Mouse (Mus musculus) intestine, embryonic 16.5 days (tissue): ENCODE data around the gene Mylk4. TPM values are rescaled to one million over a fixed set of nuclear protein-coding genes. Genes with fewer than 3 reads are reported as not detected.

Experiments used
- ATAC-seq: fragments of 200-750 bp; cut with Nextera tagmentation; 2 replicates; pipeline ENCODE4 v1.8.0; 2017; ENCODE audit warnings: moderate TSS enrichment, moderate library complexity
- H3K27ac ChIP-seq: fragments of 300-500 bp; sonication (generic); 2 replicates; pipeline ENCODE4 v1.5.1; 2014; ENCODE audit warnings: mild to moderate bottlenecking, low read length
- H3K27me3 ChIP-seq: fragments of 300-500 bp; sonication (generic); replicated peaks from 2 replicates; pipeline ENCODE4 v1.6.1; 2014; ENCODE audit warnings: low read length, control low read depth, mixed read lengths; ENCODE audit not compliant: control insufficient read depth, insufficient read depth
- H3K36me3 ChIP-seq: fragments of 300-500 bp; sonication (generic); 2 replicates; pipeline ENCODE4 v1.6.1; 2014; ENCODE audit warnings: low read length, control low read depth; ENCODE audit not compliant: control insufficient read depth, insufficient read depth
- H3K4me1 ChIP-seq: fragments of 300-500 bp; sonication (generic); 2 replicates; pipeline ENCODE4 v1.6.1; 2014; ENCODE audit warnings: low read length, control low read depth, mixed read lengths; ENCODE audit not compliant: control insufficient read depth, insufficient read depth
- H3K4me2 ChIP-seq: fragments of 300-500 bp; sonication (generic); 2 replicates; pipeline ENCODE4 v1.6.1; 2014; ENCODE audit warnings: low read depth, low read length, control low read depth
- H3K4me3 ChIP-seq: fragments of 300-500 bp; sonication (generic); 2 replicates; pipeline ENCODE4 v1.5.1; 2014; ENCODE audit warnings: mild to moderate bottlenecking, low read length
- H3K9ac ChIP-seq: fragments of 300-500 bp; sonication (generic); 2 replicates; pipeline ENCODE4 v1.6.1; 2014; ENCODE audit warnings: low read depth, low read length
- H3K9me3 ChIP-seq: fragments of 300-500 bp; sonication (generic); 2 replicates; pipeline ENCODE4 v1.6.1; 2016; ENCODE audit warnings: low read length, control low read depth; ENCODE audit not compliant: control insufficient read depth
- WGBS: fragments of 180-500 bp; shearing (Covaris S2); extraction: QIAGEN DNeasy Blood & Tissue Kit; methylation state at CpG from one replicate; pipeline ENCODE4 v1.1.7; 2014; 5-methylcytosine and 5-hydroxymethylcytosine counted together
- polyA plus RNA-seq: library from polyadenylated mRNA; unstranded; fragments of >200 nt; fragmentation: Nextera tagmentation; extraction: Ambion mirVana; gene quantifications from 2 replicates; pipeline ENCODE4 v1.2.1, GENCODE M21; 2015

Mylk4 gene
- polyA plus RNA-seq, 1 experiment from 2014 or later = not detected

GRCm38 (mm10) chr13:32775889-32776288 is 7.9 kb downstream of the Mylk4 start:
- no peak for ATAC-seq
- Histone ChIP-seq H3K27ac (no peak overlapping the region), H3K36me3 (no peaks in the 10 kb centered on the region), H3K4me1 (no peaks in the 10 kb centered on the region), H3K27me3 (no peaks in the 10 kb centered on the region), H3K9ac (no peak overlapping the region), H3K4me3 (no peak overlapping the region), H3K9me3 (no peaks in the 10 kb centered on the region), H3K4me2 (no peak overlapping the region)
- 84% methylated on average over 9 of the region's 9 CpGs for WGBS

DNA sequence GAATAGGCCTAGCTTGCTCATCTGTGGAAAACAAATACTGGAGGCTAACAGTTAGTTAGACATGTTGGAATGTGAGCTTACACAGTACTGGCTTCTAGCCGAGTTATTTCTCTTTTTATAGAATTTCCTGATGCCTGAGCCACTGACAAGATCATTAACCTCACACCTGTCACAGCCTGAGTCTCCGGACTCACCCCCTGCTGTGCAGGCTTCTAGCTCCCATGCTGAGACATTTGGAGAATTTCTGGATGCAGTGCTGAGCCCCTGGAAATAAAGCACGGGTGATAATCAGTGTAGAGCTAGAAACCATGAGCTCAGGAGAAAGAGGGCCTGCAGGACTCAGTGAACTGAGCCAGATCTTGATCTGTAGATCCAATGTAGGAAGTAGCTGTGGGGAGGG is 13.8 kb downstream of the Mylk4 start:
- no peak overlapping the region for H3K4me3 ChIP-seq
- no peak overlapping the region for H3K27ac ChIP-seq
- H3K4me2 ChIP-seq = no peak overlapping the region
- 28% methylated on average over 3 of the region's 3 CpGs for WGBS
- H3K4me1 ChIP-seq = no peaks in the 10 kb centered on the region
- no peaks in the 10 kb centered on the region for H3K9me3 ChIP-seq
- no peaks in the 10 kb centered on the region for H3K27me3 ChIP-seq
- no peak for ATAC-seq
- no peaks in the 10 kb centered on the region for H3K36me3 ChIP-seq
- no peak overlapping the region for H3K9ac ChIP-seq

- WGBS = 13% methylated on average over 4 of the region's 4 CpGs
- no peaks in the 10 kb centered on the region for H3K9me3 ChIP-seq
- no peak overlapping the region for H3K27ac ChIP-seq
- H3K4me3 ChIP-seq = no peak overlapping the region
- H3K36me3 ChIP-seq = no peaks in the 10 kb centered on the region
- ATAC-seq = no peak
- H3K27me3 ChIP-seq = no peaks in the 10 kb centered on the region
- H3K9ac ChIP-seq = no peak overlapping the region
- no peaks in the 10 kb centered on the region for H3K4me1 ChIP-seq
- no peak overlapping the region for H3K4me2 ChIP-seq
These were observed 15.7 kb downstream of the Mylk4 start for GRCm38 (mm10) chr13:32768104-32768503.

GRCm38 (mm10) chr13:32764448-32764847 is 19.3 kb downstream of the Mylk4 start:
- Histone ChIP-seq H3K27ac (no peak overlapping the region), H3K9ac (no peak overlapping the region), H3K4me2 (no peak overlapping the region), H3K36me3 (no peaks in the 10 kb centered on the region), H3K9me3 (no peaks in the 10 kb centered on the region), H3K27me3 (no peaks in the 10 kb centered on the region), H3K4me3 (no peak overlapping the region), H3K4me1 (no peaks in the 10 kb centered on the region)
- ATAC-seq = no peak
- WGBS = 38% methylated on average over 7 of the region's 7 CpGs

- Histone ChIP-seq H3K27me3 (no peaks in the 10 kb centered on the region), H3K4me2 (no peak overlapping the region), H3K27ac (no peak overlapping the region), H3K4me1 (no peaks in the 10 kb centered on the region), H3K9ac (no peak overlapping the region), H3K36me3 (no peaks in the 10 kb centered on the region), H3K4me3 (no peak overlapping the region), H3K9me3 (no peaks in the 10 kb centered on the region)
- no peak for ATAC-seq
- WGBS = 81% methylated on average over 3 of the region's 3 CpGs
These were observed 20.6 kb downstream of the Mylk4 start for GRCm38 (mm10) chr13:32763141-32763540.

DNA sequence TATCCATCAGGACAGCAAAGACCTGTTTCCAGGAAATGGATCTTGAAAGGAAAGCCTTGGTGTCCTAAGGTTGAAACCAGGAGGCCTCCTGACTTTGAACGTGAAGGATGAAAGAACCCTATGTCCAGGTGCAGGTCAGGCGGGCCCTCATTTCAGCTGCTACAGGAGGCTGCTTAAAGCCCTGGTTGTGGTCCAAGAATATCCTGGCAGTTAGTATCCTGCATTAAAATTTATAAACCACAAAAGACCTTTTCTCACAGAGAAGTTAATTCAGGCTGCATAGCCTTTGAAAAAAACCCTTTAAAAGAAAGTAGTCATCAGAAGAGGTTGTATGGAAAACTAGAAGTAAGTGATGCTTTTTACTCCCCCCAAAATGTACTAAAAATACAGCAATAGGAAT is 23.0 kb downstream of the Mylk4 start:
- H3K9ac ChIP-seq = no peak overlapping the region
- no peak overlapping the region for H3K4me2 ChIP-seq
- H3K27ac ChIP-seq = no peak overlapping the region
- H3K4me3 ChIP-seq = no peak overlapping the region
- H3K27me3 ChIP-seq = no peaks in the 10 kb centered on the region
- ATAC-seq = no peak
- no peaks in the 10 kb centered on the region for H3K36me3 ChIP-seq
- H3K9me3 ChIP-seq = no peaks in the 10 kb centered on the region
- H3K4me1 ChIP-seq = no peaks in the 10 kb centered on the region
- 80% methylated on average over 2 of the region's 2 CpGs for WGBS

- no peak overlapping the region for H3K4me2 ChIP-seq
- no peak for ATAC-seq
- H3K27me3 ChIP-seq = no peaks in the 10 kb centered on the region
- no peaks in the 10 kb centered on the region for H3K4me1 ChIP-seq
- 28% methylated on average over 4 of the region's 4 CpGs for WGBS
- no peaks in the 10 kb centered on the region for H3K9me3 ChIP-seq
- no peak overlapping the region for H3K27ac ChIP-seq
- no peak overlapping the region for H3K9ac ChIP-seq
- H3K36me3 ChIP-seq = no peaks in the 10 kb centered on the region
- no peak overlapping the region for H3K4me3 ChIP-seq
These were observed 24.7 kb downstream of the Mylk4 start for GRCm38 (mm10) chr13:32759036-32759435.

DNA sequence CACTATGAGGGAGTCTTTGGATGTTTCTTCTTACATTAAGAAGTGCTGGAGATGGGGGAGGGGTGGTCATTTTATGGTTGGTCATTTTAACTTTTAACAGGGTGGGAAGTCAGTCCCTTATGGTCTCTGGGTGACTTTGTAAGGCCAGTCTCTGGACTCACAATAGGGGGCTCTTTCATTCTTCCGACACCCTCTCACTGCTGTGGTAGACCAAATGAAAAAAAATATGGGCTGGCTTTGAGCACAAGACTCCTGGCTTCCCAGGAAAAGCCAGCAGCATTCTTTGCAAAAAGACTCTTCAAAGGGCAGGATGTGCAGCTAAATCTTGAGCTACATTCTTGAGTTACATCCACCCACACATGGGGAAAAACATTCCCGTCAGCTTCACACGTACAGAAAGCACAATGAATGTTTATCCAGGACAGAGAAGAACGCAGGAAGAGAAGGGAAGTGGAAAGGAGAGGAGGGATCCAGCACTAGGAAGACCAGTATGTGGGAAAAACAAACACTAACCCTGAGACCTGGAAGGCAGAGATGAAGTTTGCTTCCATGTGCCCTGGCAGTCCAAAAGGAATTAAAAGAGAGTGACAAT is 31.6 kb downstream of the Mylk4 start:
- no peak overlapping the region for H3K4me2 ChIP-seq
- H3K27ac ChIP-seq = no peak overlapping the region
- no peaks in the 10 kb centered on the region for H3K9me3 ChIP-seq
- H3K27me3 ChIP-seq = no peaks in the 10 kb centered on the region
- no peak overlapping the region for H3K9ac ChIP-seq
- H3K36me3 ChIP-seq = no peaks in the 10 kb centered on the region
- WGBS = 36% methylated on average over 4 of the region's 4 CpGs
- no peak for ATAC-seq
- no peaks in the 10 kb centered on the region for H3K4me1 ChIP-seq
- no peak overlapping the region for H3K4me3 ChIP-seq

GRCm38 (mm10) chr13:32750507-32750906 is 33.2 kb downstream of the Mylk4 start:
- Histone ChIP-seq H3K27me3 (no peaks in the 10 kb centered on the region), H3K4me1 (no peaks in the 10 kb centered on the region), H3K27ac (no peak overlapping the region), H3K9ac (no peak overlapping the region), H3K9me3 (no peaks in the 10 kb centered on the region), H3K4me3 (no peak overlapping the region), H3K4me2 (no peak overlapping the region), H3K36me3 (no peaks in the 10 kb centered on the region)
- WGBS = 95% methylated on average over 1 of the region's 1 CpGs
- no peak for ATAC-seq

- H3K9me3 ChIP-seq = no peaks in the 10 kb centered on the region
- H3K4me2 ChIP-seq = no peak overlapping the region
- H3K27ac ChIP-seq = no peak overlapping the region
- 58% methylated on average over 2 of the region's 2 CpGs for WGBS
- ATAC-seq = no peak
- no peaks in the 10 kb centered on the region for H3K4me1 ChIP-seq
- H3K27me3 ChIP-seq = no peaks in the 10 kb centered on the region
- H3K4me3 ChIP-seq = no peak overlapping the region
- no peak overlapping the region for H3K9ac ChIP-seq
- H3K36me3 ChIP-seq = no peaks in the 10 kb centered on the region
These were observed 35.3 kb downstream of the Mylk4 start for GRCm38 (mm10) chr13:32748421-32748820.
